Mouse (Mus musculus): ENCODE results near the gene Slc7a8.
"Not testable (repeated sequence)": the region's sequence is repeated elsewhere in the genome, so short reads cannot be mapped to it uniquely, and the experiment has no call there.

The Slc7a8 gene

GRCm38 (mm10) chr14:54780084-54780483 lies 1.7 kb downstream of the Slc7a8 start:
- DNase-seq, result no peak

- no peak for DNase-seq
These were observed 3.9 kb downstream of the Slc7a8 start for GRCm38 (mm10) chr14:54777893-54778292.

GRCm38 (mm10) chr14:54776768-54777167 lies 5.0 kb downstream of the Slc7a8 start:
- no peak for DNase-seq

- no peak for DNase-seq
These were observed 6.2 kb downstream of the Slc7a8 start for GRCm38 (mm10) chr14:54775534-54776041.

GRCm38 (mm10) chr14:54772333-54772856 lies 9.4 kb downstream of the Slc7a8 start:
- no peak for DNase-seq

- no peak for DNase-seq
These were observed 11.4 kb downstream of the Slc7a8 start for GRCm38 (mm10) chr14:54770373-54770772.

- DNase-seq, result no peak
These were observed 12.7 kb downstream of the Slc7a8 start for GRCm38 (mm10) chr14:54769068-54769425.

GRCm38 (mm10) chr14:54768314-54769067 lies 13.3 kb downstream of the Slc7a8 start:
- DNase-seq, result no peak

- DNase-seq, result not testable (repeated sequence)
These were observed 14.8 kb downstream of the Slc7a8 start for GRCm38 (mm10) chr14:54766937-54767336.

- DNase-seq, result no peak
These were observed 25.4 kb downstream of the Slc7a8 start for GRCm38 (mm10) chr14:54756382-54756781.

GRCm38 (mm10) chr14:54754602-54755018 lies 27.1 kb downstream of the Slc7a8 start:
- DNase-seq, result peak; percentile 41

- DNase-seq, result no peak
These were observed 27.7 kb downstream of the Slc7a8 start for GRCm38 (mm10) chr14:54753986-54754601.

- no peak for DNase-seq
These were observed 28.8 kb downstream of the Slc7a8 start for GRCm38 (mm10) chr14:54752938-54753337.

- DNase-seq, result no peak
These were observed 30.0 kb downstream of the Slc7a8 start for GRCm38 (mm10) chr14:54751768-54752167.

- peak; percentile 23 for DNase-seq
These were observed 32.5 kb downstream of the Slc7a8 start for GRCm38 (mm10) chr14:54749238-54749637.

- DNase-seq, result peak; percentile 36
These were observed 33.5 kb downstream of the Slc7a8 start for GRCm38 (mm10) chr14:54747942-54748917.

GRCm38 (mm10) chr14:54746038-54746437 lies 35.7 kb downstream of the Slc7a8 start:
- DNase-seq, result no peak

GRCm38 (mm10) chr14:54744473-54744872 lies 37.3 kb downstream of the Slc7a8 start:
- peak; percentile 25 for DNase-seq

- DNase-seq, result peak; percentile 75
These were observed 39.4 kb downstream of the Slc7a8 start for GRCm38 (mm10) chr14:54742375-54742774.

GRCm38 (mm10) chr14:54741721-54742120 lies 40.0 kb downstream of the Slc7a8 start:
- no peak for DNase-seq

GRCm38 (mm10) chr14:54737634-54738033 lies 44.1 kb downstream of the Slc7a8 start:
- peak; percentile 35 for DNase-seq
